ENCODE assay signal across 14 mouse cellular contexts in genomic region chr5:113937650-113938049, GRCm38 (mm10). TPM values are rescaled to one million over a fixed set of nuclear protein-coding genes. Genes with fewer than 3 reads are reported as not detected.
DNase-seq lines count a peak whose midpoint lies in the region; ATAC-seq and TF ChIP-seq lines count a peak whose summit lies in the region.
"Had no signal": no experiment of that assay in that cellular context is flagged by ENCODE, and none has a peak within 500 bp of the region (broad histone marks: within the 10 kb centered on the region; RNA-seq: fewer than 3 reads in every experiment).

No protein-coding gene starts in this region.

- H3K4me3 ChIP-seq in heart, embryonic 16.5 days (ENCODE audit: low read length) = no peak overlapping the region
- H3K4me3 ChIP-seq in neural tube, embryonic 13.5 days = no peak overlapping the region
- H3K4me3 ChIP-seq in neural tube, embryonic 15.5 days (replicated peaks) = no peak overlapping the region
- H3K4me3 ChIP-seq in forebrain, embryonic 14.5 days (ENCODE audit: low read depth, low read length) = no peak overlapping the region
- H3K4me3 ChIP-seq in olfactory bulb, adult 2 months (ENCODE audit: insufficient read depth, low read depth, low read length) = no peak overlapping the region
- H3K4me3 ChIP-seq: layer of hippocampus, adult 2 months had no signal

- peak overlapping the region; percentile 50 for H3K27ac ChIP-seq in heart, embryonic 16.5 days (ENCODE audit: low read length)
- H3K27ac ChIP-seq in neural tube, embryonic 13.5 days (replicated peaks) = peak overlapping the region; percentile 33
- H3K27ac ChIP-seq in neural tube, embryonic 15.5 days (replicated peaks) = no peak overlapping the region
- H3K27ac ChIP-seq in forebrain, embryonic 14.5 days (ENCODE audit: low read depth, low read length) = peak overlapping the region; percentile 65
- 0 out of 2 replicates have a peak overlapping the region, but pooled peaks have one; percentile 1 for H3K27ac ChIP-seq in olfactory bulb, adult 2 months (ENCODE audit: insufficient read depth, low read depth, low read length)
- H3K27ac ChIP-seq: layer of hippocampus, adult 2 months had no signal

- no peak for DNase-seq in heart, postnatal 36 days
- peak; percentile 61 for DNase-seq in forebrain, embryonic 14.5 days (ENCODE audit: low spot score)
- no peak for DNase-seq in gastrocnemius, postnatal 14 days
- no peak for DNase-seq in gastrocnemius, adult 8-10 months (ENCODE audit: low spot score in 2 of 2)
- DNase-seq: adrenal gland, postnatal 25 days; cerebellum, adult 2 months; embryo, embryonic 11 days; kidney, adult 8-10 months; lung, adult 2 months had no signal

- peaks cover 22% of the 10 kb centered on the region for H3K4me1 ChIP-seq in heart, embryonic 16.5 days (ENCODE audit: control insufficient read depth, insufficient read depth, low read length)
- peaks cover 6% of the 10 kb centered on the region for H3K4me1 ChIP-seq in neural tube, embryonic 13.5 days (replicated peaks)
- no peaks in the 10 kb centered on the region for H3K4me1 ChIP-seq in neural tube, embryonic 15.5 days
- H3K4me1 ChIP-seq in forebrain, embryonic 14.5 days (ENCODE audit: control insufficient read depth, insufficient read depth, low read length) = peaks cover 7% of the 10 kb centered on the region
- H3K4me1 ChIP-seq in olfactory bulb, adult 2 months (ENCODE audit: control insufficient read depth, insufficient read depth, low read length) = peaks cover 25% of the 10 kb centered on the region

- 41% methylated on average over 7 of the region's 7 CpGs for WGBS in heart, embryonic 16.5 days
- 52% methylated on average over 7 of the region's 7 CpGs for WGBS in neural tube, embryonic 13.5 days
- 43% methylated on average over 7 of the region's 7 CpGs for WGBS in neural tube, embryonic 15.5 days
- WGBS in forebrain, embryonic 14.5 days = 42% methylated on average over 7 of the region's 7 CpGs
- WGBS in olfactory bulb, adult 2 months = 15% methylated on average over 7 of the region's 7 CpGs

- no peak overlapping the region for H3K4me2 ChIP-seq in heart, embryonic 16.5 days (ENCODE audit: low read depth, low read length)
- no peak overlapping the region for H3K4me2 ChIP-seq in neural tube, embryonic 13.5 days
- no peak overlapping the region for H3K4me2 ChIP-seq in neural tube, embryonic 15.5 days
- H3K4me2 ChIP-seq in forebrain, embryonic 14.5 days (ENCODE audit: low read length) = no peak overlapping the region

- H3K9ac ChIP-seq in heart, embryonic 16.5 days (ENCODE audit: low read length) = 0 out of 2 replicates have a peak overlapping the region, but pooled peaks have one; percentile 35
- no peak overlapping the region for H3K9ac ChIP-seq in neural tube, embryonic 13.5 days
- no peak overlapping the region for H3K9ac ChIP-seq in neural tube, embryonic 15.5 days (replicated peaks)
- peak overlapping the region; percentile 8; the same call in 1 of the 2 replicates for H3K9ac ChIP-seq in forebrain, embryonic 14.5 days (ENCODE audit: low read length)

- TF ChIP-seq POLR2A in olfactory bulb, adult 2 months (IDR thresholded peaks at IDR 0.05; ENCODE audit: insufficient read depth, low read depth, low read length) = no peak

- TF ChIP-seq CTCF in olfactory bulb, adult 2 months (IDR thresholded peaks at IDR 0.05; ENCODE audit: insufficient read depth, low read depth, low read length) = no peak

- intact Hi-C loops in heart, postnatal 36 days (cut with DNase I) = no loop called here
- intact Hi-C loops in gastrocnemius, postnatal 14 days (cut with DNase I; ENCODE audit: low total_unique reads) = no loop called here

- peaks cover 18% of the 10 kb centered on the region for H3K36me3 ChIP-seq in heart, embryonic 16.5 days (ENCODE audit: control insufficient read depth, insufficient read depth)
- peaks cover 47% of the 10 kb centered on the region for H3K36me3 ChIP-seq in neural tube, embryonic 13.5 days
- peaks cover 29% of the 10 kb centered on the region for H3K36me3 ChIP-seq in neural tube, embryonic 15.5 days
- peaks cover 33% of the 10 kb centered on the region for H3K36me3 ChIP-seq in forebrain, embryonic 14.5 days (ENCODE audit: control insufficient read depth, insufficient read depth, low read length)

- H3K9me3 ChIP-seq in heart, embryonic 16.5 days (replicated peaks; ENCODE audit: control insufficient read depth, low read length) = no peaks in the 10 kb centered on the region
- H3K9me3 ChIP-seq in neural tube, embryonic 13.5 days = no peaks in the 10 kb centered on the region
- no peaks in the 10 kb centered on the region for H3K9me3 ChIP-seq in neural tube, embryonic 15.5 days (replicated peaks)
- H3K9me3 ChIP-seq in forebrain, embryonic 14.5 days (replicated peaks; ENCODE audit: control insufficient read depth, low read length) = no peaks in the 10 kb centered on the region

- no peaks in the 10 kb centered on the region for H3K27me3 ChIP-seq in heart, embryonic 16.5 days (ENCODE audit: control insufficient read depth, insufficient read depth, low read length)
- no peaks in the 10 kb centered on the region for H3K27me3 ChIP-seq in neural tube, embryonic 13.5 days
- H3K27me3 ChIP-seq in neural tube, embryonic 15.5 days (replicated peaks) = no peaks in the 10 kb centered on the region
- H3K27me3 ChIP-seq in forebrain, embryonic 14.5 days (replicated peaks; ENCODE audit: control insufficient read depth, insufficient read depth, low read length) = no peaks in the 10 kb centered on the region

- no peak; the same call in 1 of the 2 replicates for ATAC-seq in heart, embryonic 16.5 days (replicated peaks; ENCODE audit: extremely low read depth, insufficient read depth, low FRiP score)
- ATAC-seq in neural tube, embryonic 13.5 days (ENCODE audit: low read depth) = no peak
- no peak for ATAC-seq in neural tube, embryonic 15.5 days (ENCODE audit: low FRiP score)
- peak; percentile 81 for ATAC-seq in forebrain, embryonic 14.5 days

RNA-seq across cellular contexts. Expression of gene Coro1c, which starts 29.1 kb away (rescaled TPM):
- 85.9 and 89.0 TPM in 2 replicates for polyA plus RNA-seq in heart, embryonic 16.5 days (2015; fragmentation: Nextera tagmentation; extraction: Ambion mirVana)
- 10 to 100 TPM; 34.3 to 37.5 TPM for total RNA-seq in heart, postnatal 36 days (2021)
- 183 and 200 TPM in 2 replicates for polyA plus RNA-seq in neural tube, embryonic 13.5 days (2015; fragmentation: Nextera tagmentation; extraction: Ambion mirVana)
- polyA plus RNA-seq in neural tube, embryonic 15.5 days (2015; fragmentation: Nextera tagmentation; extraction: Ambion mirVana) = 160 and 162 TPM in 2 replicates
- polyA plus RNA-seq in forebrain, embryonic 14.5 days (2014; fragmentation: Nextera tagmentation; extraction: Ambion mirVana) = 169 and 193 TPM in 2 replicates
- not detected in 2 replicates for polyA plus RNA-seq in olfactory bulb, adult 2 months (2012; ENCODE audit: insufficient read depth, insufficient read length, low replicate concordance, missing spikeins)
- total RNA-seq in gastrocnemius, postnatal 14 days (2021) = 10 to 100 TPM; 24.0 to 28.7 TPM
- total RNA-seq in gastrocnemius, adult 8-10 months (2022) = 1 to 10 TPM; 7.0 to 9.8 (median 8.2) TPM

RNA-seq across cellular contexts. Expression of gene Ssh1, which starts 56.0 kb away (rescaled TPM):
- polyA plus RNA-seq in heart, embryonic 16.5 days (2015; fragmentation: Nextera tagmentation; extraction: Ambion mirVana) = 8.6 and 9.1 TPM in 2 replicates
- 10 to 100 TPM; 14.7 to 15.7 TPM for total RNA-seq in heart, postnatal 36 days (2021)
- 12.9 and 16.8 TPM in 2 replicates for polyA plus RNA-seq in neural tube, embryonic 13.5 days (2015; fragmentation: Nextera tagmentation; extraction: Ambion mirVana)
- 9.8 and 13.1 TPM in 2 replicates for polyA plus RNA-seq in neural tube, embryonic 15.5 days (2015; fragmentation: Nextera tagmentation; extraction: Ambion mirVana)
- 16.0 and 16.6 TPM in 2 replicates for polyA plus RNA-seq in forebrain, embryonic 14.5 days (2014; fragmentation: Nextera tagmentation; extraction: Ambion mirVana)
- polyA plus RNA-seq in olfactory bulb, adult 2 months (2012; ENCODE audit: insufficient read depth, insufficient read length, low replicate concordance, missing spikeins) = not detected in 2 replicates
- total RNA-seq in gastrocnemius, postnatal 14 days (2021) = 1 to 10 TPM; 5.6 to 8.9 TPM
- 1 to 10 TPM; 6.3 to 9.8 (median 6.9) TPM for total RNA-seq in gastrocnemius, adult 8-10 months (2022)

Comparison
In these comparisons a context has a peak if more than half of its experiments do, and no peak if none do; other contexts are left out.
1. H3K9ac ChIP-seq: peak in heart, embryonic 16.5 days (single experiment) and forebrain, embryonic 14.5 days (single experiment); none in neural tube, embryonic 13.5 days (single experiment) and neural tube, embryonic 15.5 days (single experiment).